Mouse (Mus musculus): ENCODE results near the gene Cep170b. TPM values are rescaled to one million over a fixed set of nuclear protein-coding genes. Genes with fewer than 3 reads are reported as not detected.

Cep170b gene
- polyA plus RNA-seq, 1 experiment from 2014 or later, result 5.3 TPM

- ATAC-seq (replicated peaks; ENCODE audit: insufficient number of reproducible peaks, low FRiP score, low TSS enrichment, low read depth), result no peak
- peak overlapping the region; percentile 99 for H3K4me2 ChIP-seq (ENCODE audit: low read depth, low read length)
- peaks cover 4% of the 10 kb centered on the region; the same call in 1 of the 2 replicates for H3K4me1 ChIP-seq (ENCODE audit: control insufficient read depth, insufficient read depth, low read length)
- H3K27ac ChIP-seq (replicated peaks; ENCODE audit: low read depth, low read length), result no peak overlapping the region
- no peaks in the 10 kb centered on the region for H3K9me3 ChIP-seq (replicated peaks; ENCODE audit: control insufficient read depth, low read length)
- H3K27me3 ChIP-seq (ENCODE audit: control insufficient read depth, insufficient read depth, low read length), result peaks cover 15% of the 10 kb centered on the region
- no peak overlapping the region; the same call in 1 of the 2 replicates for H3K9ac ChIP-seq (replicated peaks; ENCODE audit: low read length)
- 91% methylated on average over 6 of the region's 6 CpGs for WGBS
- no peak for DNase-seq (ENCODE audit: low spot score)
- no peaks in the 10 kb centered on the region for H3K36me3 ChIP-seq (replicated peaks; ENCODE audit: control insufficient read depth, insufficient read depth, low read depth, low read length)
- peak overlapping the region; percentile 79; the same call in 1 of the 2 replicates for H3K4me3 ChIP-seq (ENCODE audit: low read depth, low read length)
Measured at GRCm38 (mm10) chr12:112723445-112723844, 3.2 kb downstream of the Cep170b start.

GRCm38 (mm10) chr12:112724077-112724805 is 4.0 kb downstream of the Cep170b start:
- H3K27ac ChIP-seq (replicated peaks; ENCODE audit: low read depth, low read length), result no peak overlapping the region
- H3K4me1 ChIP-seq (ENCODE audit: control insufficient read depth, insufficient read depth, low read length), result peaks cover 4% of the 10 kb centered on the region; the same call in 1 of the 2 replicates
- no peaks in the 10 kb centered on the region for H3K9me3 ChIP-seq (replicated peaks; ENCODE audit: control insufficient read depth, low read length)
- no peak overlapping the region for H3K4me2 ChIP-seq (ENCODE audit: low read depth, low read length)
- H3K9ac ChIP-seq (replicated peaks; ENCODE audit: low read length), result no peak overlapping the region
- H3K27me3 ChIP-seq (ENCODE audit: control insufficient read depth, insufficient read depth, low read length), result peaks cover 15% of the 10 kb centered on the region
- H3K4me3 ChIP-seq (ENCODE audit: low read depth, low read length), result no peak overlapping the region
- DNase-seq (ENCODE audit: low spot score), result peak; percentile 82
- no peaks in the 10 kb centered on the region for H3K36me3 ChIP-seq (replicated peaks; ENCODE audit: control insufficient read depth, insufficient read depth, low read depth, low read length)
- WGBS, result 76% methylated on average over 11 of the region's 11 CpGs
- ATAC-seq (replicated peaks; ENCODE audit: insufficient number of reproducible peaks, low FRiP score, low TSS enrichment, low read depth), result 0 out of 2 replicates have a peak, but pooled peaks have one; percentile 4

- H3K9me3 ChIP-seq (replicated peaks; ENCODE audit: control insufficient read depth, low read length), result no peaks in the 10 kb centered on the region
- H3K36me3 ChIP-seq (replicated peaks; ENCODE audit: control insufficient read depth, insufficient read depth, low read depth, low read length), result no peaks in the 10 kb centered on the region
- H3K4me3 ChIP-seq (ENCODE audit: low read depth, low read length), result no peak overlapping the region
- H3K9ac ChIP-seq (replicated peaks; ENCODE audit: low read length), result no peak overlapping the region
- H3K27me3 ChIP-seq (ENCODE audit: control insufficient read depth, insufficient read depth, low read length), result 0 out of 2 replicates have a peak, but pooled peaks cover 6% of the 10 kb centered on the region
- H3K4me1 ChIP-seq (ENCODE audit: control insufficient read depth, insufficient read depth, low read length), result no peaks in the 10 kb centered on the region
- 86% methylated on average over 8 of the region's 8 CpGs for WGBS
- ATAC-seq (replicated peaks; ENCODE audit: insufficient number of reproducible peaks, low FRiP score, low TSS enrichment, low read depth), result no peak
- H3K27ac ChIP-seq (replicated peaks; ENCODE audit: low read depth, low read length), result no peak overlapping the region
- no peak overlapping the region for H3K4me2 ChIP-seq (ENCODE audit: low read depth, low read length)
- no peak for DNase-seq (ENCODE audit: low spot score)
Measured at GRCm38 (mm10) chr12:112727801-112728200, 7.5 kb downstream of the Cep170b start.

- Histone ChIP-seq H3K4me1 (ENCODE audit: control insufficient read depth, insufficient read depth, low read length) (no peaks in the 10 kb centered on the region), H3K4me3 (ENCODE audit: low read depth, low read length) (no peak overlapping the region), H3K36me3 (replicated peaks; ENCODE audit: control insufficient read depth, insufficient read depth, low read depth, low read length) (peaks cover 2% of the 10 kb centered on the region), H3K27me3 (ENCODE audit: control insufficient read depth, insufficient read depth, low read length) (no peaks in the 10 kb centered on the region), H3K9ac (replicated peaks; ENCODE audit: low read length) (no peak overlapping the region), H3K9me3 (replicated peaks; ENCODE audit: control insufficient read depth, low read length) (no peaks in the 10 kb centered on the region), H3K4me2 (ENCODE audit: low read depth, low read length) (no peak overlapping the region), H3K27ac (replicated peaks; ENCODE audit: low read depth, low read length) (no peak overlapping the region)
- 89% methylated on average over 14 of the region's 14 CpGs for WGBS
- DNase-seq (ENCODE audit: low spot score) (no peak), ATAC-seq (replicated peaks; ENCODE audit: insufficient number of reproducible peaks, low FRiP score, low TSS enrichment, low read depth) (no peak)
Measured at GRCm38 (mm10) chr12:112730808-112731207, 10.6 kb downstream of the Cep170b start.

GRCm38 (mm10) chr12:112732591-112732990 is 12.3 kb downstream of the Cep170b start:
- Histone ChIP-seq H3K9ac (replicated peaks; ENCODE audit: low read length) (no peak overlapping the region), H3K9me3 (replicated peaks; ENCODE audit: control insufficient read depth, low read length) (no peaks in the 10 kb centered on the region), H3K4me1 (ENCODE audit: control insufficient read depth, insufficient read depth, low read length) (no peaks in the 10 kb centered on the region), H3K4me2 (ENCODE audit: low read depth, low read length) (no peak overlapping the region), H3K4me3 (ENCODE audit: low read depth, low read length) (no peak overlapping the region), H3K27me3 (ENCODE audit: control insufficient read depth, insufficient read depth, low read length) (no peaks in the 10 kb centered on the region), H3K27ac (replicated peaks; ENCODE audit: low read depth, low read length) (no peak overlapping the region), H3K36me3 (replicated peaks; ENCODE audit: control insufficient read depth, insufficient read depth, low read depth, low read length) (peaks cover 2% of the 10 kb centered on the region)
- no peak for DNase-seq (ENCODE audit: low spot score)
- ATAC-seq (replicated peaks; ENCODE audit: insufficient number of reproducible peaks, low FRiP score, low TSS enrichment, low read depth), result no peak
- WGBS, result 90% methylated on average over 10 of the region's 10 CpGs

GRCm38 (mm10) chr12:112734108-112734820 is 14.0 kb downstream of the Cep170b start:
- no peaks in the 10 kb centered on the region for H3K4me1 ChIP-seq (ENCODE audit: control insufficient read depth, insufficient read depth, low read length)
- no peak overlapping the region for H3K27ac ChIP-seq (replicated peaks; ENCODE audit: low read depth, low read length)
- 80% methylated on average over 2 of the region's 2 CpGs for WGBS
- H3K9me3 ChIP-seq (replicated peaks; ENCODE audit: control insufficient read depth, low read length), result no peaks in the 10 kb centered on the region
- H3K27me3 ChIP-seq (ENCODE audit: control insufficient read depth, insufficient read depth, low read length), result no peaks in the 10 kb centered on the region
- ATAC-seq (replicated peaks; ENCODE audit: insufficient number of reproducible peaks, low FRiP score, low TSS enrichment, low read depth), result no peak
- no peak overlapping the region for H3K4me2 ChIP-seq (ENCODE audit: low read depth, low read length)
- no peak overlapping the region for H3K4me3 ChIP-seq (ENCODE audit: low read depth, low read length)
- peaks cover 4% of the 10 kb centered on the region for H3K36me3 ChIP-seq (replicated peaks; ENCODE audit: control insufficient read depth, insufficient read depth, low read depth, low read length)
- DNase-seq (ENCODE audit: low spot score), result no peak
- no peak overlapping the region for H3K9ac ChIP-seq (replicated peaks; ENCODE audit: low read length)

GRCm38 (mm10) chr12:112734881-112735655 is 14.8 kb downstream of the Cep170b start:
- H3K4me2 ChIP-seq (ENCODE audit: low read depth, low read length), result no peak overlapping the region

More at GRCm38 (mm10) chr12:112734881-112735655, 14.8 kb downstream of the Cep170b start:
- ATAC-seq (replicated peaks; ENCODE audit: insufficient number of reproducible peaks, low FRiP score, low TSS enrichment, low read depth) (no peak), DNase-seq (ENCODE audit: low spot score) (no peak)
- H3K4me3 ChIP-seq (ENCODE audit: low read depth, low read length), result no peak overlapping the region
- H3K36me3 ChIP-seq (replicated peaks; ENCODE audit: control insufficient read depth, insufficient read depth, low read depth, low read length), result peaks cover 4% of the 10 kb centered on the region
- H3K9me3 ChIP-seq (replicated peaks; ENCODE audit: control insufficient read depth, low read length), result no peaks in the 10 kb centered on the region
- H3K9ac ChIP-seq (replicated peaks; ENCODE audit: low read length), result no peak overlapping the region
- 88% methylated on average over 19 of the region's 19 CpGs for WGBS
- H3K27me3 ChIP-seq (ENCODE audit: control insufficient read depth, insufficient read depth, low read length), result no peaks in the 10 kb centered on the region
- no peak overlapping the region for H3K27ac ChIP-seq (replicated peaks; ENCODE audit: low read depth, low read length)
- H3K4me1 ChIP-seq (ENCODE audit: control insufficient read depth, insufficient read depth, low read length), result no peaks in the 10 kb centered on the region

Data from embryonic facial prominence, embryonic 11.5 days (tissue).